Mouse (Mus musculus) midbrain, embryonic 12.5 days (tissue): Measurements from ENCODE around the gene Prmt3. TPM values are rescaled to one million over a fixed set of nuclear protein-coding genes. Genes with fewer than 3 reads are reported as not detected.

Experiments
- ATAC-seq: fragments of 200-750 bp; cut with Nextera tagmentation; 2 replicates; pipeline ENCODE4 v1.8.0; 2017; ENCODE audit warnings: low read depth, moderate TSS enrichment, moderate library complexity; ENCODE audit not compliant: low FRiP score
- H3K27ac ChIP-seq: fragments of 300-500 bp; sonication (generic); replicated peaks from 2 replicates; pipeline ENCODE4 v1.5.1; 2016; ENCODE audit warnings: mild to moderate bottlenecking
- H3K27me3 ChIP-seq: fragments of 300-500 bp; sonication (generic); 2 replicates; pipeline ENCODE4 v1.6.1; 2016; ENCODE audit warnings: mild to moderate bottlenecking
- H3K36me3 ChIP-seq: fragments of 300-500 bp; sonication (generic); 2 replicates; pipeline ENCODE4 v1.6.1; 2016
- H3K4me1 ChIP-seq: fragments of 300-500 bp; sonication (generic); 2 replicates; pipeline ENCODE4 v1.6.1; 2016
- H3K4me2 ChIP-seq: fragments of 300-500 bp; sonication (generic); replicated peaks from 2 replicates; pipeline ENCODE4 v1.6.1; 2016; ENCODE audit warnings: mild to moderate bottlenecking, moderate library complexity
- H3K4me3 ChIP-seq: fragments of 300-500 bp; sonication (generic); 2 replicates; pipeline ENCODE4 v1.5.1; 2016; ENCODE audit warnings: mild to moderate bottlenecking
- H3K9ac ChIP-seq: fragments of 300-500 bp; sonication (generic); replicated peaks from 2 replicates; pipeline ENCODE4 v1.6.1; 2016; ENCODE audit warnings: mild to moderate bottlenecking, moderate library complexity
- H3K9me3 ChIP-seq: fragments of 300-500 bp; sonication (generic); 2 replicates; pipeline ENCODE4 v1.6.1; 2016; ENCODE audit warnings: mild to moderate bottlenecking
- WGBS: fragments of 180-500 bp; shearing (Covaris S2); methylation state at CpG from one replicate; pipeline ENCODE4 v1.1.7; 2016; 5-methylcytosine and 5-hydroxymethylcytosine counted together
- polyA plus RNA-seq: library from polyadenylated mRNA; unstranded; fragments of >200 nt; fragmentation: Nextera tagmentation; extraction: Ambion mirVana; gene quantifications from 2 replicates; pipeline ENCODE4 v1.2.1, GENCODE M21; 2016

Prmt3 gene
- polyA plus RNA-seq, 1 experiment from 2014 or later: 78.4 TPM

- Histone ChIP-seq H3K27me3 (no peaks in the 10 kb centered on the region), H3K36me3 (peaks cover 33% of the 10 kb centered on the region), H3K9me3 (no peaks in the 10 kb centered on the region), H3K27ac (no peak overlapping the region), H3K9ac (no peak overlapping the region), H3K4me2 (no peak overlapping the region), H3K4me1 (no peaks in the 10 kb centered on the region), H3K4me3 (no peak overlapping the region)
- 83% methylated on average over 2 of the region's 2 CpGs for WGBS
- no peak for ATAC-seq
These were observed 46.4 kb downstream of the Prmt3 start for GRCm38 (mm10) chr7:49824581-49824980.

- Histone ChIP-seq H3K9me3 (no peaks in the 10 kb centered on the region), H3K4me3 (no peak overlapping the region), H3K27me3 (no peaks in the 10 kb centered on the region), H3K4me2 (no peak overlapping the region), H3K36me3 (peaks cover 37% of the 10 kb centered on the region), H3K4me1 (no peaks in the 10 kb centered on the region), H3K27ac (no peak overlapping the region), H3K9ac (no peak overlapping the region)
- no peak for ATAC-seq
- 95% methylated on average over 3 of the region's 3 CpGs for WGBS
These were observed 47.3 kb downstream of the Prmt3 start for GRCm38 (mm10) chr7:49825492-49825891.

- Histone ChIP-seq H3K27ac (no peak overlapping the region), H3K9ac (no peak overlapping the region), H3K4me2 (no peak overlapping the region), H3K36me3 (peaks cover 37% of the 10 kb centered on the region), H3K4me1 (no peaks in the 10 kb centered on the region), H3K9me3 (no peaks in the 10 kb centered on the region), H3K4me3 (no peak overlapping the region), H3K27me3 (no peaks in the 10 kb centered on the region)
- WGBS: 91% methylated on average over 1 of the region's 1 CpGs
- ATAC-seq: no peak
These were observed 49.8 kb downstream of the Prmt3 start for GRCm38 (mm10) chr7:49827920-49828319.

GRCm38 (mm10) chr7:49842366-49843282 is 64.5 kb downstream of the Prmt3 start:
- Histone ChIP-seq H3K4me3 (no peak overlapping the region), H3K9ac (peak overlapping the region; percentile 6; the same call in 1 of the 2 replicates), H3K27me3 (peaks cover 11% of the 10 kb centered on the region; the same call in 1 of the 2 replicates), H3K4me1 (peaks cover 13% of the 10 kb centered on the region), H3K36me3 (peaks cover 8% of the 10 kb centered on the region; the same call in 1 of the 2 replicates), H3K9me3 (no peaks in the 10 kb centered on the region), H3K4me2 (peak overlapping the region; percentile 35), H3K27ac (peak overlapping the region; percentile 43)
- WGBS: 35% methylated on average over 11 of the region's 11 CpGs
- peak; percentile 76 for ATAC-seq

- peak; percentile 48 for ATAC-seq
- Histone ChIP-seq H3K4me2 (no peak overlapping the region; the same call in 1 of the 2 replicates), H3K4me1 (peaks cover 13% of the 10 kb centered on the region), H3K27ac (no peak overlapping the region), H3K4me3 (no peak overlapping the region), H3K9ac (no peak overlapping the region), H3K9me3 (no peaks in the 10 kb centered on the region), H3K27me3 (peaks cover 11% of the 10 kb centered on the region; the same call in 1 of the 2 replicates), H3K36me3 (peaks cover 6% of the 10 kb centered on the region; the same call in 1 of the 2 replicates)
- WGBS: 74% methylated on average over 6 of the region's 6 CpGs
These were observed 65.3 kb downstream of the Prmt3 start for GRCm38 (mm10) chr7:49843304-49843933.

- H3K4me2 ChIP-seq: no peak overlapping the region
- H3K9ac ChIP-seq: no peak overlapping the region
- no peak overlapping the region for H3K4me3 ChIP-seq
- no peak overlapping the region for H3K27ac ChIP-seq
- WGBS: 78% methylated on average over 2 of the region's 2 CpGs
- ATAC-seq: no peak
- peaks cover 4% of the 10 kb centered on the region; the same call in 1 of the 2 replicates for H3K36me3 ChIP-seq
- H3K4me1 ChIP-seq: peaks cover 5% of the 10 kb centered on the region
- H3K9me3 ChIP-seq: no peaks in the 10 kb centered on the region
- peaks cover 11% of the 10 kb centered on the region; the same call in 1 of the 2 replicates for H3K27me3 ChIP-seq
These were observed 69.8 kb downstream of the Prmt3 start for GRCm38 (mm10) chr7:49847939-49848338.

- Histone ChIP-seq H3K9ac (no peak overlapping the region), H3K27me3 (no peaks in the 10 kb centered on the region), H3K9me3 (no peaks in the 10 kb centered on the region), H3K27ac (no peak overlapping the region), H3K4me1 (no peaks in the 10 kb centered on the region), H3K36me3 (peaks cover 17% of the 10 kb centered on the region; the same call in 1 of the 2 replicates), H3K4me2 (no peak overlapping the region), H3K4me3 (no peak overlapping the region)
- WGBS: 89% methylated on average over 5 of the region's 5 CpGs
- no peak for ATAC-seq
These were observed 75.4 kb downstream of the Prmt3 start for GRCm38 (mm10) chr7:49853342-49854181.

- H3K9ac ChIP-seq: no peak overlapping the region
- no peak for ATAC-seq
- no peaks in the 10 kb centered on the region for H3K27me3 ChIP-seq
- H3K36me3 ChIP-seq: peaks cover 18% of the 10 kb centered on the region; the same call in 1 of the 2 replicates
- H3K9me3 ChIP-seq: no peaks in the 10 kb centered on the region
- 91% methylated on average over 5 of the region's 5 CpGs for WGBS
- no peak overlapping the region for H3K4me3 ChIP-seq
- no peak overlapping the region for H3K27ac ChIP-seq
- no peaks in the 10 kb centered on the region for H3K4me1 ChIP-seq
- no peak overlapping the region for H3K4me2 ChIP-seq
These were observed 79.2 kb downstream of the Prmt3 start for GRCm38 (mm10) chr7:49857347-49857746.

- no peak overlapping the region for H3K27ac ChIP-seq
- ATAC-seq: no peak
- no peak overlapping the region for H3K9ac ChIP-seq
- no peaks in the 10 kb centered on the region for H3K27me3 ChIP-seq
- peaks cover 18% of the 10 kb centered on the region; the same call in 1 of the 2 replicates for H3K36me3 ChIP-seq
- H3K4me3 ChIP-seq: no peak overlapping the region
- 84% methylated on average over 3 of the region's 3 CpGs for WGBS
- H3K4me1 ChIP-seq: no peaks in the 10 kb centered on the region
- no peak overlapping the region for H3K4me2 ChIP-seq
- no peaks in the 10 kb centered on the region for H3K9me3 ChIP-seq
These were observed 80.1 kb downstream of the Prmt3 start for GRCm38 (mm10) chr7:49858257-49858656.

- no peak overlapping the region for H3K27ac ChIP-seq
- no peaks in the 10 kb centered on the region for H3K9me3 ChIP-seq
- 97% methylated on average over 3 of the region's 3 CpGs for WGBS
- no peak overlapping the region for H3K4me2 ChIP-seq
- no peak overlapping the region for H3K9ac ChIP-seq
- peaks cover 18% of the 10 kb centered on the region; the same call in 1 of the 2 replicates for H3K36me3 ChIP-seq
- H3K4me3 ChIP-seq: no peak overlapping the region
- H3K27me3 ChIP-seq: no peaks in the 10 kb centered on the region
- H3K4me1 ChIP-seq: peaks cover 4% of the 10 kb centered on the region
- ATAC-seq: no peak
These were observed 81.7 kb downstream of the Prmt3 start for GRCm38 (mm10) chr7:49859820-49860219.

GRCm38 (mm10) chr7:49861196-49861595 is 83.0 kb downstream of the Prmt3 start:
- H3K9me3 ChIP-seq: no peaks in the 10 kb centered on the region
- H3K4me3 ChIP-seq: no peak overlapping the region
- peaks cover 4% of the 10 kb centered on the region for H3K4me1 ChIP-seq
- H3K27ac ChIP-seq: no peak overlapping the region
- no peak for ATAC-seq
- peaks cover 18% of the 10 kb centered on the region; the same call in 1 of the 2 replicates for H3K36me3 ChIP-seq
- H3K27me3 ChIP-seq: no peaks in the 10 kb centered on the region
- 97% methylated on average over 2 of the region's 2 CpGs for WGBS
- no peak overlapping the region for H3K9ac ChIP-seq
- no peak overlapping the region for H3K4me2 ChIP-seq
